Mouse (Mus musculus) gastrocnemius, postnatal 25 days (tissue): Measurements from ENCODE around the gene Lrrn4cl. TPM values are rescaled to one million over a fixed set of nuclear protein-coding genes. Genes with fewer than 3 reads are reported as not detected.
"Not testable (repeated sequence)": the region's sequence is repeated elsewhere in the genome, so short reads cannot be mapped to it uniquely, and the experiment has no call there.

Source experiments
- DNase-seq: peaks from one replicate; pipeline ENCODE4 v3.0.0; 2022
- long read RNA-seq, 2 experiments: library from polyadenylated mRNA; stranded (forward); transcript quantifications; one replicate each; pipeline ENCODE4 v2.0.0; 2021
- total RNA-seq, 2 experiments: library from RNA; stranded (reverse); gene quantifications; 1 replicate in 1 of 2; 2 replicates in 1 of 2; pipeline ENCODE4 v1.2.3; 2021

Lrrn4cl gene
- total RNA-seq = 10 to 100 TPM in 1 of 2 experiments, 1 to 10 TPM in 1; 6.8 to 10.9 TPM
- long read RNA-seq, experiment 1, partial matches to known transcripts = 0 of 5 reads
- long read RNA-seq, experiment 1, other reads (novel, unspliced or antisense) = 2 of 5 reads
- long read RNA-seq, experiment 2, transcript Lrrn4cl-201 (2 exons, 2,583 nt) = major isoform, 14 of 18 reads
- long read RNA-seq, experiment 2, partial matches to known transcripts = 0 of 18 reads
- long read RNA-seq, experiment 2, other reads (novel, unspliced or antisense) = 0 of 18 reads

DNA sequence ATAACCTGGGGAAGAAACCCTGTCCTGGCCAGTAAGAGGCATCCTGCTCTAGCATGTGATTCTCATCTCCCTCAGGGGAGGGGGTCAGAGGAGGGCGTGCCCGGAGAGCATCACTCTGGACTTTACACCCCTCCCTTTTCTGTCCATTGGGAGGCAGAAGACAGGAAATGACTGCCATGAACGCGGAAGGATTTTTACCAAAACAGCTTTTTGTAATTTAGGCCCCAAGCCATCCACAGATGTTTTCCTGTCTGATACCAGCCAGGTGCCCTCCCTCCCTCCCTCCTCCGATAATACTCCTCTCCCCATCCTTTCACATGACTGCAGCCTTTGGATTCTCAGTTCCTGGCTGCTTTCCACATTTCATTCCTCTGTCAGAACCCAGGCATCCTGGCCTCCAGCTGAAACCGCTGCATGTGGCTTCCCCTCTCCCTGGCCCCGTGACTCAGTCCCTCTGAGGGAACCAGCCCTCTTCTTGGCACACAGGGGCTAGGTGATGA lies at the start of gene Lrrn4cl:
Gene Lrrn4cl (plus strand): TSS at position 367 of the 500 bp plus-strand sequence.
- peak; percentile 78 for DNase-seq

DNA sequence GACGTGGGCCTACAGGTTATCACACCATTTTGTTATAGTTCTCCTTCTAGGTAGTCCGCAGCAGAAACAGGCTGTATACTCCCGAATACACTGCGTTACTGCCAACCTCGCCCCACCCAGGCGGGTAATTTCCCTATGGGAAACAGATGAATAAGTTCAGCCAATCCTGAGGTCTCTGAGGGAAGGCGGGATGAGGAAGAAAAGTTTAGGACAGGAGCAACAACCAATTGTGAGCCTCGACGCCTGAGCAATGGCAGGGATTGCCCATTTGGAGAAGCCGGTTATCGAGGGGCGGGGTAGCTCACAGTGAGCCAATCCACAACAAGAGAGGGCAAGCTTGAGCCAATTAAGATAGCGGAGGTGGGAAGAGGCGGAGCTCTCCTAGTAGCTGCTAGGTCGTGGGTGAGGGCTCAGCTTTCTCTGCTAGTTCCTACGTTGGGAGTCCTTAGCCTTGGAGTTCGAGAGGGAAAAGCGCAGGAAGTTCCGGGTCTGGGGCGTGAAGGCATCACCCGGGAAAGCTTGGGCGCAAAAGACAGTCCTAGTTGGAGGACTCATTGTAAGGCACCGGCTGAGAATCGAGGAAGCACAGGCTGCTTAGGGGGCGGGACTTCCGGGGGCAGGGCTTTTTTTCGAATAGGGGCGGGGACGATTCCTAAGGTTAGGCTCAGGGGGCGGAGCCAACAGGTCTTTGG lies 48.3 kb upstream of the Lrrn4cl start, which contains the start of gene Zbtb3:
Gene Zbtb3 (plus strand): TSS at position 426 of the 692 bp plus-strand sequence.
- peak; percentile 97 for DNase-seq

DNA sequence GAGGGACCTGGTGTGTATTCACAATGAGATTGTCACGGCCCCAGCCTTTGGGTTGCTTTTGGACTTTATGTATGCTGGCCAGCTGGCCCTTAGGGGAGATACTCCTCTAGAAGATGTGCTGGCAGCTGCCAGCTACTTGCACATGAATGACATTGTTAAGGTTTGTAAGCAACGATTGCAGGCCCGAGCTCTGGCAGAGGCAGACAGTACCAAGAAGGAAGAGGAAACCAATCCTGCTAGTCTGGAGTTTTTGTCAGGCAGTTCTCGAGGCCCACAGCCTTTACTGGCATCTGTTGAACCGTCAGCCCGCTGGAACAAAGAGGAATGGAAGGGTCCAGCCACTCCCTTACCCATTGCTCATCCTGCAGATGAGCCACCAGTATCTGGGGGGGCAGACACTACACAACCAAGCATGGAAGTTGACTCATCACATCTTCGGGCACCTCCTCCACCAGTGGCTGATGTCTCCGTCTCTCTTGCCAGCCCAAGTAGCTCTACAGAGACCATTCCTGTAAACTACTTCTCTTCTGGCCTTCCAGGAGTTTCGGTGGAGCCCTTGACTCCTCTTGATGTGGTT lies 47.3 kb upstream of the Lrrn4cl start:
- DNase-seq = no peak

DNA sequence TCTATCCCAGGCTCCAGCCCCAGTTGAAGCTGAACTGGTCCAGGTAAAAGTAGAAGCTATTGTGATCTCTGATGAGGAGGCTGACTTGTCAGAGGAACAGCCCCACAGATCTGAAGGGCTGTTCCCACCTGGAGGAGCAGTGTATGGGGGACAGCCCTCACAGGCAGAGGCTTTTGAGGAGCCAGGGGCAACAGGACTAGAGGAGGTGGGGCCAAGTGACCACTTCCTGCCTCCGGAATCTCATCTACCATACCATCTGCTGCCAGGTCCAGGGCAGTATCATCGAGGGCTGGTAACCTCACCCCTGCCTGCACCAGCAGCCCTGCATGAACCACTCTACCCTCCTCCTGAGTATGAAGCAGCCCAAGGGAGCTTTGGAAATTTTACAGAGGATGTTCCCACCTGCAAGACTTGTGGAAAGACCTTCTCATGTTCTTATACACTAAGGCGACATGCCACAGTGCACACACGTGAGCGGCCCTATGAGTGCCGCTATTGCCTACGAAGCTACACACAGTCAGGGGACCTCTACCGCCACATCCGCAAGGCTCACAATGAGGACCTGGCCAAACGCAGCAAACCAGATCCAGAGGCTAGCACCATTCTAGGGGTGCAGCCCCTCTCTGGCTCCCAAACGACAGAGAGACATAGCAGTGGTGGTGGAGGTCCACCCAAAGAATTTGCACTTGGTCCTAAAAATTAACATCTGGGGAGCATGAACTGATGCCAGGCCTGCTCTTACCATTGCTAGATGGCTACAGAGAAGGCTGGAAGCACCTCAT lies 46.5 kb upstream of the Lrrn4cl start:
- DNase-seq = no peak

DNA sequence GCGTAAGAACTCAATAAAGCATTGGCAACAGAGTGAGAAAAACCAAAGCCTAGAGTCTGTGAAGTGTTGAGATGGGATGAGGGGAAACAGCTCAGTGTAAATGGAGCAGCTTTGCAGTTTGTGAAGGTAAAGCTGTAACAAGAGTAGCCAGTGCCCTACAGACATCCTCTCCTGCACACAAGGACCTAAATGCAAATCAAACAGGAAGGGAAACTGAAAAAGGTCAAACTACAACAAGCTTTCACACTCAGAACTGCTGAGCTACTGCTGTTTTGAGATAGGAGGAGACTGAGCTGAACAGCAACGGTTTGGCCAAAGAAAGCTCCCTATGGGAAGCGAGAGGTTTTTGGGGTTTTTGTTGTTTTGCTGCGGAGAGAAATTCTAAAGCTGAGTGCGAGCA lies 43.8 kb upstream of the Lrrn4cl start:
- DNase-seq = no peak

DNA sequence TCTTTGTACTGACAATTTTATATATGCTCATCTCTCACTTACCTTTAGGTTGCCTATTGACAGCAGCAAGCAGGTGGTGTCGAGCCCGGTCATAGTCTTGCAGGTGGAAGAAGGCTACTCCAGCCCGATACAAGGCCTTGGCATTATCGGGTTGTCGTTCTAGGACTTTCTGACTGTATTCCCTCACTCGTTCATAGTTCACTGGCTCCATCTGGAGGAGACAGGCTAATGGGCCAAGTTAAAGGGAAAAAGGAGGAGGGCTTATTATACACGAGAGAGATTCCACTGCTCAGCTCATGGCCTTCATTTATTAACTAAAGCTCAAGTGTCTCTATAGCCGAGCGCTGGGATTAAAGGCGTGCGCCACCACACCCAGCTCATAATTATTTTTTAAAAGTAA lies 34.8 kb upstream of the Lrrn4cl start:
- DNase-seq = no peak

DNA sequence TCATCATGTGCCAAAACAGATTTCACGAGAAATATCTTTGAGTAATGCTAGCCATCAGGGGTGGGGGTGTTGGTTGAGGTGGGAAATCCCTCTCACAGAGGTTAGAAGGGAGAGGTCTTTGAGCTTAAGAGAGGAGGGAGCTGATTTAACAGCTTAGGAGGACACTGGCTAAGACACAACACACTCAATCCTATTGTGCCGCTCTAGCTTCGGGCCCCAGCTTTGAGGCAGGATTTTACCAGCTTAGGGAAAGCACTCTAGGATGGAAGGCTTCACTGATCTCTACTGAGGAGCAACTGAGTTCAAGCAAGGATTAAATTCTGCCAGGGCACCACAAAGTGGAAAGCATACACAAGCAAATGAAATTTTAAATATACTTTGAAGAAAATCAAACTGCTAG lies 33.6 kb upstream of the Lrrn4cl start:
- DNase-seq = no peak

DNA sequence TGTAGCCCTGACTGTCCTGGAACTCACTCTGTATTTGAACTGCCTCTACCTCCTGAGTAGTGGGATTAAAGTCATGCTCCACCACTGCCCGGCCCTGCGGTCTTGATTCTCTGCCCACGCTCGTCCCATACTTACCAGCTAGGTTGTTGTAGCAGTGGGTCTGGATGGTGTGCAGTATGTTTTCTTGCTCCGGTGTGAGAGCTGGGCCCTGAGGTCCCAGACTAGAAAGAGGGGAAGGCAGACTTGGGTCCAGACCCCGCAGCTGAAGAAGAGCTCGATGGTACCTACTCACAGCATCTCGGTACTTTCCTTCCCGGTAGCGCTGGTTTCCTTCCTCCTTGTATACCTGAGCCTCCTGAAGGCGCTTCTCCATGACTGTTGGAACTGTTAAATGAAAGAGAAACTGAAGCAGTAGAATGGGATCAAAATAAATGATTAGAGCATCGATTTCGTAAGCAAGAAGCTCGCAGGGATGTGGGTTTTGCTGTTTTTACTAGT lies 32.2 kb upstream of the Lrrn4cl start:
- DNase-seq = no peak

DNA sequence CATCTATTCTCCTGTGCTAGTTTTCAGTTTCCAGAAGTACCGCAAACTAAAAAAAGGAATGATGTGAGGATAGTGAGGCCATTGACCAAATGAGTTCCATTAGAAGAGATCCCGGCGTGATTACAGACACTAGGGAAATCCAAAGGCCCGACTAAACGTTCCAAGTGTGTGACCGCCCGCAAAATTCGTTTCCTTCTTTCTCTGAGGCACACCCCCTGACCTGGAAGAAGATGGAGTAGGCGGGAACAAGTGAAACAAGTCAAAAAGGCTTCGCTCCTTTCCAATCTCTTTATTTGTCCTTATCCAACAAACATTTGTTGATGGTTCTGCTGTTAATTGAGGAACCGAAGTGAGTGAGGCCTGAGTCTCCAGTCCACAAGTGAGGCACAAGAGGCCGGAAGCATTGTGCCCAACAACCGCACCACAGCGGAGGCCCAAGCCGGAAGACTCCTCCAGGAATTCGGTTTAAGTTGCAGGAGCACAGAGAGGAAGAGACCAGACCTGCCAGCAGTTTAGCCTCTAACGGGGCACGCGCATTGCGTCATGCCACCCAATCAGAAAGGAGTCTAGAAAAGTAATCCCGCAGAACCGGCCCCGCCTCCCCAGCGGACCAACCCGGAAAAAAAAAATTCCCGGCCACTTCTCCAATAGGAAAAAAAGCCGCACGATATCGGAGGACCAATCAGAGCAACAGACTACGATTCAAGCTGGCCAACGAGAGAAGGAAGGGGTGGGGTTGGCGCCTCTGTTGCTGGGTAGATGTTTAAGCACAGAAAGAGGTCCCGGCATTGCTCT lies 31.6 kb upstream of the Lrrn4cl start, which contains the start of gene Ttc9c:
Gene Ttc9c (minus strand): TSS at position 533 of the 795 bp plus-strand sequence.
- peak; percentile 98 for DNase-seq

DNA sequence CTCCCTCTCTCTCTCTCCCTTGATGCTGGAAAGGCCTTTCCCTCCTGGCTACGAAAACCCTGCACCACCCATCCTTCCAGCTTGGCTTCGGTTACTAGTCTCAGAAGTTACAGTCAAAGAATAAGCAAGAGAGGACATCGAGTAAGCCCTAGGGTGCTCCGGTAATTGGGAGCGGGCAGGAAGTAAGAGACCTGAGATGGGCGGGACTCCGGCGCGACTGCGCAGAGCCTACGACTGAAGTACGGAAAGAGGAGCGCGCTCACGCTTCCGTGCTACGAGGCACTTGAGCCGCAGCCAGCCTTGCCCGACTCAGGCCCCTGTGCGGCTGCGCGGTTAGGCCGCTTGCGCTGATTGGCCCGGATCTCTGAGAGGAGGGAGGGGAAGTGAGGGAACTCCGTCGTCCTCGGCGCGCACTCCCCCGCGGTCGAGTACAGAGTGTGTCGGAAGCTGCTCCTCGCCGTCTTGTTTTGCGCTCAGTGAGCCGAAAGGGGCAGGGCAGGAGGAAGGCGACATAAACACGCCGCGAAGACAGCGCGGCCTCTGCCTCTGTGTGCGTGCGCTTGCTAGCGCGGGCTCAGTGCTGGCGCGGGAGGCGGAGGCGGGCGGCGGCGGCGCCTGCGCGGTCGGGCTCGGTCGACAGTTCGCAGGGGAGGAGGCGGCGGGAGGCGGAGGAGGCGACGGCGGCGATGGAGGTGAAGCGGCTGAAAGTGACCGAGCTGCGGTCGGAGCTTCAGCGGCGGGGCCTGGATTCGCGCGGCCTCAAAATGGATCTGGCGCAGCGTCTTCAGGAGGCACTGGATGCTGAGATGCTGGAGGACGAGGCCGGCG lies 30.8 kb upstream of the Lrrn4cl start, which contains the start of gene Hnrnpul2:
Gene Hnrnpul2 (plus strand): TSS at position 415 of the 828 bp plus-strand sequence.
- DNase-seq = peak; percentile 99

DNA sequence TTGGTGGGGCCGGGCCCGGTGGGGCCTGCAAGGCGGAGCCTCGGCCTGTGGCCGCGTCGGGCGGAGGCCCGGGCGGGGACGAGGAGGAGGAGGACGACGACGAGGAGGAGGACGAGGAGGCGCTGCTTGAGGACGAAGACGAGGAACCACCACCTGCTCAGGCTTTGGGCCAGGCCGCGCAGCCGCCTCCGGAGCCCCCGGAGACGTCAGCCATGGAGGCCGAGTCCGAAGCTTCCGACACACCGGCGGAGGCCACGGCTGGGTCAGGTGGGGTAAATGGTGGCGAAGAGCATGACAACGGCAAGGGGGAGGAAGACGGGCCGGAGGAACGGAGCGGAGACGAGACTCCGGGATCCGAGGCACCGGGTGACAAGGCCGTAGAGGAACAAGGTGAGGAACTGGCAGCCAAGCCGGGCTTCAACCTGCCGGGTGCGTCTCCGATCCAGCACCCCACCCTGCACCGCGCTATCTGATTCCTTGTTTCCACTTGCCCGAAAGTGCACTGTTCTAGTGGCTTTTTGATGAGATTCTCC lies 30.1 kb upstream of the Lrrn4cl start:
- DNase-seq = no peak

DNA sequence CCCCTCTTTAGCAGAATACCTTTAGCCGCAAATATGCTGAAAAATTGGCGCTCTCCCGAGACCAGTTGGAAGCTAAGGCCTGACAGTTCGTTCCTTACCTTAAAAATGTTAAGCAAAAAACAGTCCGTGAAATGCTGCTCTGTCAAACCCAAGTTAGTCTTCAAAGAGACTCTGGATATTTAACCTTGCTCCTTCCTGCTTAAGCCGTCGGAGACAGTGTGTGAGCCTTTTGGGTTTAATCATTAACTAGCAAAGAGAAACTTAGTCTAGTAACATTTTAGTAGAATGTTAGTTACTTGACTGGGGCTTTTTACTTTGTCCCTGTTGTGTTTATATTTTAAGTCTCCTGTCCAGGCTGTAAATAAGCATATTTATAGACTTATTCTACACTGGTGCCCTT lies 29.4 kb upstream of the Lrrn4cl start:
- no peak for DNase-seq

DNA sequence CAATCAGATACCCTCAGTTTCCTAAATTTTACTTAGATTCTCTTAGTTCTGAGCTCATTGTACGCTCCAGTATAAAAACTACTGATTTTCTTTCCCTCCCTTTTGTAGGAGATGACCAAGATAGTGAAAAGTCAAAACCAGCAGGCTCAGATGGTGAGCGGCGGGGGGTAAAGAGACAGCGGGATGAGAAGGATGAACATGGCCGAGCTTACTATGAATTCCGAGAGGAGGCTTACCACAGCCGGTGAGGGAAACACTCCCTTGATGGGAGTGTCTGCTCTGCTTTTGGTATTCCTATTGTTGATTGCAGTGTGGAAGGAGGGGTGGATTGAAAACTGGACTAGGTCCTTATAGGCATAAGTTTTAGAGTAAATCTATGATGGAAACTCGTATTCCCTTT lies 27.9 kb upstream of the Lrrn4cl start:
- DNase-seq = no peak

DNA sequence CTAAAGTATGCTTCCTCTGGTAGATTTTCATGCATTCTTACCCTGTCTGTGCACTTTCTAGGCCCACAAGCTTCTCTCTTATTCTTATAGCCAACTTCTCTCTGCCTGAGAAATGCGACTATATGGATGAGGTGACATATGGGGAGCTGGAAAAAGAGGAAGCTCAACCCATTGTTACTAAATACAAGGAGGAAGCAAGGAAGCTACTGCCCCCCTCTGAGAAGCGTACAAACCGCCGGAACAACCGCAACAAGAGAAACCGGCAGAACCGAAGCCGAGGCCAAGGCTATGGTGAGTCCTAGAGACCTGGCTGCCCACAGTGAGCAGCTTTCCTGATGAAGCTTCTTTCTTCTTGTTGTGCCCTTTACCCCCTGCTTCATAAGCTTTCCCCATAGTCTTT lies 20.9 kb upstream of the Lrrn4cl start, which contains the start of gene AC129217.1:
Gene AC129217.1 (plus strand): TSS at position 114 of the 400 bp plus-strand sequence.
- DNase-seq = no peak

DNA sequence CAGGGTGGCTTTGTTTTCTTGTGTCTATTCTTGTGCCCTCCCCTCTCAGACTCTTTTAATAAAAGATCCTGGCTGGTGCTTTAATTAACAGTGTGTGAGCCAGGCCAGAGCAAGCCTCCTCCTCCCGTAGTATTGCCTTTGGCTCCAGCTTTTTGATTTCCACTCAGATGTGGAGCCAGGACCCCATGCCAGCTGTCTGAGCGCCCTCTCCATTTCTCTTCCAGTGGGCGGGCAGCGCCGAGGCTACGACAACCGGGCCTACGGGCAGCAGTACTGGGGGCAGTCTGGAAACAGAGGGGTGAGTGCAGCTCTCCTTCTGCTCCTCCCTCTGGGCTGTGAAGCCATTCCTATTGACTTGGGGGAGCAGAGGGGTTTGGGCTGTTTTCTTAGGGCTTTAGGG lies 19.9 kb upstream of the Lrrn4cl start:
- no peak for DNase-seq

DNA sequence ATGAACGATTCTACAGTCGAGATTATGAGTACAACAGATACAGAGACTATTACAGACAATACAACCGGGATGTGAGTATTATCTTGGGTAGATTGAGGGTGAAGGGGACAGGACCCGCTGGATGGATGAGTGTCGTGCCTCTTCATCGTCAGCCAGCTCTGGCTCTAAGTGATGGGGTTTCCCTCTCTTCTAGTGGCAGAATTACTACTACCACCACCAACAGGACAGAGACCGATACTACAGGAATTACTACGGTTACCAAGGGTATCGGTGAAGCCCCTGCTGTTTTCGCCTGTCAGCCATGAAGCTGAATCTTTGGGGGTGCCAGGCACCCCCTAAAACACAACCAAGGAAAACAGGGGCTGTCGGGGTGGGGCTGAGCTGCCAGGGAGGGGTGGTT lies 19.3 kb upstream of the Lrrn4cl start:
- DNase-seq = no peak

DNA sequence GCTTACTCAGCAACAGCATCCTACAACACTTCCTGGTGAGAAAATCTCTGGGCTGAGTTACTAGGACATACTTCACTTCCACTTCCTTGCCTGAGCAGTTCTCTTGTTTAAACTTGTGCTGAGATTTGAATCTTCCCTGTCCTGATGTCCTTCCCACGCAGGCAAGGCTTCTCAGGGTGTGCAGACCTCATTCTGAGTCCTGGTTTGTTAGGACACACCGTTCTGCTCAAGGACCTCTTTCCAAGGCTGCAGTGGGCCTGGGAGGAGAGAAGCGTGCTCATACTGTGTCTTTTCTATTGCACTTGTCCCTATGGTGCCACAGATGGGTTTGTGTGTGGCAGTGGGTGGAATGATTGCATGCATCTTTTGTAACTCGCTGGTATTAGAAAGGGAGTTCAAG lies 17.6 kb upstream of the Lrrn4cl start:
- no peak for DNase-seq

DNA sequence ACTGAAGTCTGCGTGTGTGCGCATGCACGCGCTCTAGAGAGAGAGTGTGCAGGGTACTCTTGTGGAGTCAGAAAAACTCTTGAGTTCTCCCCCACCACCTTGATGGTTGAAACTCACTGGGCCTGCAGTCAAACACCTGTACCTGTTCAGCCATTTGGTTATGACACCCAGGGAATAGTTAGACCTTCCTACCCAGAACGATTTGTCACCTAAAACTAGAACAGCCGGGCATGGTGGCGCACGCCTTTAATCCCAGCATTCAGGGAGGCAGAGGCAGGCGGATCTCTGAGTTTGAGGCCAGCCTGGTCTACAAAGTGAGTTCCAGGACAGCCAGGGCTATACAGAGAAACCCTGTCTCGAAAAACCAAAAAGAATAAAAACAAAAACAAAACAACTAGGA lies 14.2 kb upstream of the Lrrn4cl start:
- DNase-seq = not testable (repeated sequence)

DNA sequence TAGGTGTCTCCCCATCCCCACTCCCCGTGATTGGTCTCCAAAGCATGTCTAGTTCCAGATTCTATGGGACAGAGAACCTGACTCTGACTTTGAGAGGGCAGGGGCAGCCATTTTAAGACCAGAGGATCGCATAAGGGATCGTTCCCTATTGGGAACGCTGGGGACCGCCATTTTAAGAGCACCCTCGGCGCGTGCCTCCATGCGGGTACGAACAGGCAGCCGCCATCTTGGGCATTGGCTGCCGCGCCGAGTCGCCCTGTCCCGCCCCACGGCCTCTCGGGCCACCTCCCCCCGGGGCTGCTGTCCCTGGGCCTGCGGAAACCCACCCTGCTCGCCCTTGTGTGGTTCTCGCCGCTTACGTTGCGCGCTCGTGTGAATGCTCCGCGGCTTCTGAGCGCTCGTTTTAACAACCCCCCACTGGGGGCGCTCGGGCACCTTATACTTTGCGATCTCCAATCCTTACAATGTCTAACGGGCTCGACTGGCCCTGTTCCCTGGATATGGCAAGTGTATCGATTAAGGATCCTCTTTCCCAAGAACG lies 13.2 kb upstream of the Lrrn4cl start, which contains the start of gene Bscl2:
Gene Bscl2 (plus strand): TSS at position 217 of the 541 bp plus-strand sequence.
- peak; percentile 76 for DNase-seq
